Mouse (Mus musculus) spleen, adult 18-20 months (tissue): ENCODE measurements at regions not wholly inside any gene's neighbourhood (a gene's known extent, or its start where the extent isn't known, plus 50 kb on each side); places are given as distances from the start of the nearest gene placed in this dataset.

ENCODE experiments used
- DNase-seq, 2 experiments: peaks; one replicate each; pipeline ENCODE4 v3.0.0; 2022; ENCODE audit warnings: mixed read lengths in 2 of 2

GRCm38 (mm10) chr13:105377038-105377437 is 66.4 kb upstream of the Htr1a start:
- DNase-seq = peak in 1 of 2 experiments; percentile 19

GRCm38 (mm10) chr13:105378587-105378986 is 64.9 kb upstream of the Htr1a start:
- DNase-seq = no peak

DNA sequence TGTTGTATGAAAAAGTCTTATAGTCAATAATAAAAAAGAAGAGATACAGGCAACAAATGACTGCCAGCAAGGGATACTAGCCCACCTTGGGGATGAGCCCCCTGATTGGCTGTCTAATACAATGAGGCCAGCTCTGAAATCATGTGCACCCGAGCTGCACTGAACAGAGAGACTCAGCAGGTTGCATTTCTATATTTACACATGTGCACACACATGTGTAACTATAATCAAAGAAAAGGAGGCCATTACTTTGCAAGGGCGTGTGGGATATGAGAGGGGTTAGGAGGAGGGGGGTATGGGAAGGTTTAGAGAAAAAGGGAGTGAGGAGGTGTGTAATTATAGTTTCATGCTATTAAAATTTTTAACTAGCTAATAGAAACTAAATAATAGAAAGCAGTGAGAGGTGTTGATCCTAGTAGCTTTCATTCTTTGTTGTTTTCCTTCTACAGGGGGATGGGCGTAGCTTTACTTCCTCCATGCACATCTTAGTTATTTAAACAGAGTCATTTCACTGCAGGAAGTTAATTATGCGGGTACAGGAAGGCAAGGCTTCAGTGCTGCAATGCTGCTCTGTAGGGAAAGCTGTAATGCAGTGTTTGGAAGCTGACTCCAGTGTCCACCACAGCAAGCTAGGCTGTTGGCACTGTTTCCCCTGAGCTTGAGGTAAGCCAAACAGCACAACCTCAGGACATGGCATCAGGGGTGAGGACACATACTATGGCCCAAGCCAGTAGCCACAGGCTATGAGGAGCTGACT is 56.2 kb upstream of the Htr1a start:
- no peak for DNase-seq
